Mouse (Mus musculus) lung, postnatal 36 days (tissue): Measurements from ENCODE around the gene Ccng2.

Experiments used
- DNase-seq: peaks from one replicate; pipeline ENCODE4 v3.0.0; 2022; ENCODE audit warnings: mixed read lengths

The Ccng2 gene

GRCm38 (mm10) chr5:93266883-93267704, at the start of gene Ccng2:
Gene Ccng2 (plus strand): TSS chr5:93267257.
- DNase-seq: peak; percentile 99

- DNase-seq: no peak
Observed at GRCm38 (mm10) chr5:93218375-93218774, 48.7 kb upstream of the Ccng2 start.

GRCm38 (mm10) chr5:93221661-93222060, 45.4 kb upstream of the Ccng2 start:
- DNase-seq: peak; percentile 68

DNA sequence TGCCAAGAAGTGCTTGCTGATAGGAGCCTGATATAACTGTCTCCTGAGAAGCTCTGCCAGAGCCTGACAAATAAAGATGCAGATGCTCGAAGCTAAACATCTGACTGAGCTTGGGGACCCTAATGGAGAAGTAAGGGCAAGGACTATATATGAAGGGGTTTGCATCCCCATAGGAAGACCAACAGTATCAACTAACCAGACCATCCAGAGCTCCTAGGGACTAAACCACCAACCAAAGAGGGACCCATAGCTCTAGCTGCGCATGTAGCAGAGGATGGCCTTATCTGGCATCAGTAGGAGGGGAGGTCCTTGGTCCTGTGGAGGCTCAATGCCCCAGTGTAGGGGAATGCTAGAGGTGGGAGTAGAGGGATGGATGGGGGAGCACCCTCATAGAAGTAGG, 42.5 kb upstream of the Ccng2 start:
- DNase-seq: no peak

DNA sequence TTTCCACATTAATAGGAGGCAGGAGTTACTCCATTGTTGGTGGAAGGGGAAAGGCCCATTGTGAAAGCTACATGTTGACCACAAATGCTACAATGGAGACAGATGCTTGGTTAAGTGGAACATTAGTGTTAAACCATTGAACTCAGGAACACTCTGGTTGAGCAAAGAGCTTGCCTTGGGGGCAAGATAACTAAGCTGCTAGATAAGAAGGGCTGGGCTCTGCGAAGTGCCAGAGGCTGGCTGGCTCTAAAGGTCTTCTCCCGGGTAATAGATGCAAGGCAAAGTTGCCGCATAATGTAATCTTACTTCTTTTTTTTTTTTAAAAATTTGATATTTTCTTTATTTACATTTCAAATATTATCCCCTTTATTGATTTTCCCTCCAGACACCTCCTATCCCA, 39.9 kb upstream of the Ccng2 start:
- DNase-seq: no peak

DNA sequence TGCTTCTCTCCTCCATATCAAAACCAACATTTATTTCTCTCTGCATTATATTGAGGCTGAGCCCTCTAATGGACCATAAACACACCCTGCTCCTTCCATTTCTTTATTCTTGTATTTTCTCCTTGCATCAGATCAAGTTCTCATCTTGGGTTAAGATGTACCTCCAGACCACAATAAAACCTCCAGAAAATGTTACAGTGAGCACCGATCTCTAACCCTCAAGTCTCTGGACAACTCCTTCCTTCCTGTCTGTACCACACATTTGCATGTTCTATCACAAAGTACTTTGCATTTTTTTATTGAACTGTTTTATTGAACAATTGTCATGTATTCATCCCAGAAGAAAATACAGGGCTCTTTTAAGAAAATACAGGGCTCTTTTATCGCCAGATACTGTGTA, 37.5 kb upstream of the Ccng2 start:
- DNase-seq: no peak

GRCm38 (mm10) chr5:93231721-93232120, 35.3 kb upstream of the Ccng2 start:
- DNase-seq: no peak

GRCm38 (mm10) chr5:93232838-93233237, 34.2 kb upstream of the Ccng2 start:
- DNase-seq: no peak

DNA sequence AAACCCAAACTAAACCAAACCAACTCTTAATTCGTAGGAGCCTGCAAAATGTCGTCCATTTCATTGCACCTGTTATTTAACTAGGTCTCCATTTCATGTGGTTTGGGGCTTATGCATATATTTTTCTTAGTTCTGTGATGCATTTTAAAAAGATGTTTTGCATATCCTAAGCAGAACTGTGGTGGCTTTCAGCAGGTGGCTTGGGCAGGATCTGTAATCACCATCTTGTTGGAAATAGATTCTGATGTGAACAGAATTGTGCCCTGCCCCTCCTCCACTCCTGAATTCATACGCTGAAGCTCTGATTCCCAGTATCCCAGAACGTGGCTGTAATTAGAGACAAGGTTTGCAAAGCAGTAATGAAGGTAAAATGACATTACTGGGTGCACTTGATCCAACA, 32.9 kb upstream of the Ccng2 start:
- DNase-seq: no peak

DNA sequence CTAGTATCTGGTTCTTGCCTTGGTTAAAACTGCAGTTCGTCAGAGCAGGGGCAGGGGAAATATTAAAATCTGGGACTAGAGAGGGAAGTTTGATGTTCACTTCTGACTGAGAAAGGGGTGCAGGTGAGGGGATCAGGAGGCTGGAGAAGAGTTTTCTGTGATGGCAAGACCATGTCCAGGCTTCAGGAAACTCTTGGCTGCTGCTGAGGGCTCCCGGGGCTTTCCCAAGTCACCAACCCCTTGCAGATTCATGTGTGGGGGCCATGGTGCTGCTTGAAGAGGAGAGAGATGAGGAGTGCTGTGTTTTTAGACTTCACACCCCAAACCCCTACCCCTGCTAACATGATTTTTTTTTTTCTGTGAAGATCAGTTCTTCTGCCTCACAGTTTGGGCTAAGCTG, 32.5 kb upstream of the Ccng2 start:
- no peak for DNase-seq

GRCm38 (mm10) chr5:93235888-93236287, 31.2 kb upstream of the Ccng2 start:
- DNase-seq: no peak

GRCm38 (mm10) chr5:93236541-93236940, 30.5 kb upstream of the Ccng2 start:
- DNase-seq: no peak

DNA sequence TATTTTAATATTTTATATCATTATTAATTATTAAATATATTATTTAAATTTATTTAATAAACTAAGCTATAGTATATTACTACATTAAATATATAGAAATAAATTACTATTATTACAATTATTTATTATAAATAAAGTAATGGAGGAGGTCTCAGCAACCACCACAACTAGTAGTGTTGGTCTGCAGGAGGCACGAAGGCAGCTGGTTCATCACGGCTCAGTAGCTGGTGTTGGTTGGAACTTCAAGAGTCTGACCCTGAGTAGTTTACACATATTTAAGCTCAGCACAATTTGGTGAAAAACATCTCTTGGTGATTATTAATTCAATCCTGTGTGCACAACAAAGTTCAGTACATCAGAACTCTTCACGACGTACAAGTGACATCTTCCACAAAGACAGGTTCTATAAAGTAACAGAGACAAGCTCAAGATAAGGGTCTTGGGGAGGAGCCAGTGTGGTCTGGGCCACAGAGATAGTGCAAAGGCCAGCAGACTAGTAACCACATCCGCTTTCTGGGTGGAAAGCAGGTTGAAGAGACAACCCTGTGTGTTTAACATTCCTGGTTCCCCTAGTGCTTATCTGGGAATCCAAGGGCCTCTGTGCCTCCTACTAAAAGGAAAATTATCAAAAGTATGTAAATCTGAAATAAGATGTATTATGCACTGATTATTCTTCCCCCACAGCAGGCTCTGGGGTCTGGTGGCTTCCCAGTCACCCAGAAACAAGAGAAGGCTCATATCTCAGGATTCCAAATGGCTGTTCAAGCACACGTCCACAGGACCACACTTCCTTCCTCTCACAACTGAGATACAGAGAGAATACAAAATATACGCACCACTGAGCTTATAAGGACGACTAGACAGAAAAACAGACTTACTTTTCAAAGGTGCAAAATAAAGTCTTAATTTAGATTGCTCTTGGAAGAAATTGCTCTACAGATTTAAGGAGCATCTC, 27.2 kb upstream of the Ccng2 start:
- no peak for DNase-seq

DNA sequence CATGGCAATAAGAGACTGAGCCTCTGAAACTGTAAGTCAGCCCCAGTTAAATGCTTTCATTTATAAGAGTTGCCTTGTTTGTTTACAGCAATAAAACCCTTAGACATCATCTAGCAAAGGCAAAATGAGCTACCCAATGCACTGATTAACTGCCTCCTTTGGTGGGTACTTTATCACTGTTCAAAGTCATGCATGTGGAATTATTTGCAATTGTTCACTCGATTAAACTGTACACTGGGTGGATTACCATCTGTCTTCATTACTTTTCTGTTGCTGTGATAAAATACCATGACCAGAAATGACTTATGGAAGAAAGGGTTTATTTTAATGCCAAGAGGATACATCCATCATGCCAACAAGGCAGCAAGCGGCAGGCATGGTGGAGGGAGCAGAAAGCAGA, 21.8 kb upstream of the Ccng2 start:
- no peak for DNase-seq

GRCm38 (mm10) chr5:93249940-93250578, 17.0 kb upstream of the Ccng2 start:
- DNase-seq: peak; percentile 24

DNA sequence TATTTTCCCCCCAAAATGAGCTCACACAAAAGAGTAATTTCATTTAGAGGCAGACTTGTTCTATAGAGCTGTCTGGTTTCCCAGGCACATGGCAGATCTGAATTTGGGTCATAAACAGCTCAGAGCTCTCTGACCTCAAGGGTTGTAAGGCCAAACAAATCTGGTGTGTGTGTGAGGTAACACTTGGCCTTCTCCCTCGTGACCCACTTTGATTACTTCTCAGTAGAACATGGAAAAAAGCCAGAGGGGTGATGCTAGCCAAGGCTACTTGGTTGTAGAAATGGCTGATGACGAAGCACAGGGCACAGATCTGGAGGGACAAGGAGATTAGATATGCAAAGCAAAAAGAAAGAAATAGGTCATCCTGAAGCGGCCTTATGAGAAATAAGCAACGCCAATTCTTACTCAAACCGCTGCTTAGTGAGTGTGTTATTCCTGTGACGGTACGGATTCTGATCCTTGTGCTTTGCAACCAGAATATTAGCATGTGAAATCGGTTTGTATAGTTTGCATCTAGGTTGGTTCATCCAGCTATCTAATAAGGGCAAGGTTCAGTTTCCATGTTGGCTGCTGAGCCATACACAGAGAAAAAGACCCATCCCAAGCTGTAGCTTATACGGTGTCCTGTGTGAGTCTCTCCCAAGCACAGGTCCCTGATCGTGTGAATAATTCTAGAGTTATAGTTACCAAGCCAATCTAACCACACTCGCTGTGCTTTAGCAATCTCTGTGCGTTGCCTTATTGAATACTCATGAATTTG, 15.9 kb upstream of the Ccng2 start:
- DNase-seq: peak; percentile 83

DNA sequence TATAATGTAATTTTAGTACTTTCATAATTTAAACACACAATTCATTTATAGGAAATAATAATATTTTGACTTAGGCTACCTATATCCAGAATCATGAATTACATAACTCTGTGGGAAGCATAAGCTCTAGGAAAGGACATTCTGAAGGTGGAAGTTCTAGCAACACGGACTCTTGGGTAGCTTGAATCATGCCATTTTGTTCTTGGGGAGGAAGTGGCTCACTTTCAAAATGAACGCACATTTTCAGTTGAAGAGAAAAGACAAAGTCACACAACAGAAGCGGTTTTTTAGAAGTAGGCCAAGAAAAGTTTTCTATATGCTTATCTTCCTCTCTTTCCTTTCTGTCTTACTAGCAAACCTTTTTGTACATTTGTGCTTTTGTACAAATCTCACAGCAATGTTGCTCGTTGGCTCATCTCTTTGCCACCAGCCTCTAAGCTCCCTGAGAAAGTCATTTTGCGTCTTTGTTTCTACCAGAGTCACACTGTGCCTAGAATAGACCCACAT, 11.2 kb upstream of the Ccng2 start:
- DNase-seq: no peak

DNA sequence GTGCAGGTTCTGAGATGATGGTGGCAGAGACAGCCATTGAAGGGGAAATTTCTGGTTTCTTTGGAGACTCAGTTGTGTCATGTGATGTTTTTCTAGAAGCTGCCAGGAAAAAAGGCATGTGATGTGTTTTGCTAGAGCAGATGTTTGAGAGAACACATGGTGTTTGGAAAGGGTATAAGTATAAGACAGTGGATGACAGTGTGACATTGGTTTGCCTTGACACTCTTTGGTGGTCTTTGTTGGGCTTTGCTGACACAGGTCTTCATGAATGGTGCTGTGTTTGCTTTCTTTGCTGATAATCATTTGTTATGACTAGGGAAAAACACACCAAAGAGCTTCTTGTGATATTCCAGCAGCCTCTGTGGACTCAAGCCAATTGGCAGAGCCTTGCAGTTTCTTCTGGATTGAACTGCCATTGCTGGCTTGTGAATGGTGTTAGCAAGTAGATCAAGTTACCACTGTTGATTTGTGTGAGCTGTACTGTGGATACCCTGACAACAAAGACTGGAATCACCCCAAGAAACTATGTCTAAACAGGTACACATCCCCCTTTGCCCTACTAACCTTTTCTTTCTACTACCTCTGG, 10.1 kb upstream of the Ccng2 start:
- no peak for DNase-seq

GRCm38 (mm10) chr5:93259349-93259748, 7.7 kb upstream of the Ccng2 start:
- DNase-seq: no peak

DNA sequence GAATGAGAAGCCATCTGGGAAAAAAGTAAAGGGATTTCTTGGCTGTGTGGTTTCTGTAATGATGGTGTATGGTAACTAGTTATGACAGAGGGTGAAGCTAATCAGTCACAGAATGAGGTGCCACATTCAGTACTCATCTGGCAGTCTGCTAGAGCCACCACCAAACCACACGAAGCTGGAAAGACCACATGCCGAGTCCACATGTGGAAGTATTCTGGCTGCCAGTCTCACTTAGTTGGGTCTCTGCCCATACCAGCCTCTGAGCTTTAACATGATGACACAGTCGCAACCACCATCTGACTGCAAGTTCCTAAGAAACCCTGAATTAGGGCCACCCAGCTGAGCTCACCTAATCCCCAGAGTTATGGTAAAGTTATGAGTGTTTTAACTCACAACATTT, 6.1 kb upstream of the Ccng2 start:
- DNase-seq: no peak

- DNase-seq: peak; percentile 68
Observed at GRCm38 (mm10) chr5:93262751-93263150, 4.3 kb upstream of the Ccng2 start.
